Mouse (Mus musculus): ENCODE measurements around the gene Cela1. TPM values are rescaled to one million over a fixed set of nuclear protein-coding genes. Genes with fewer than 3 reads are reported as not detected.

The Cela1 gene
- polyA plus RNA-seq, 2 experiments = 2.6 to 2.8 TPM

GRCm38 (mm10) chr15:100722564-100722963, 34.8 kb upstream of the Cela1 start:
- 74% methylated on average over 6 of the region's 6 CpGs for whole genome bisulfite sequencing
- Histone ChIP-seq H3K9me3 (ENCODE audit: control insufficient read depth, low read length) (0 out of 2 replicates have a peak, but pooled peaks cover 3% of the 10 kb centered on the region), H3K9ac (ENCODE audit: low read depth, low read length, severe bottlenecking) (no peak overlapping the region), H3K4me2 (replicated peaks; ENCODE audit: low read depth, low read length, severe bottlenecking) (no peak overlapping the region), H3K36me3 (ENCODE audit: control insufficient read depth, insufficient read depth, low read length) (no peaks in the 10 kb centered on the region), H3K27me3 (ENCODE audit: control insufficient read depth, insufficient read depth, low read length) (peaks cover 1% of the 10 kb centered on the region; the same call in 1 of the 2 replicates), H3K27ac (replicated peaks; ENCODE audit: low read depth, low read length) (no peak overlapping the region), H3K4me3 (replicated peaks; ENCODE audit: low read length) (no peak overlapping the region), H3K4me1 (ENCODE audit: control insufficient read depth, insufficient read depth, low read length) (no peaks in the 10 kb centered on the region)
- no peak for TF ChIP-seq POLR2A (IDR thresholded peaks at IDR 0.05; ENCODE audit: borderline replicate concordance, extremely low read depth, insufficient read depth, insufficient read length)
- DNase-seq (ENCODE audit: low spot score) = no peak
- ATAC-seq (ENCODE audit: low FRiP score, low read depth) = no peak

- no peaks in the 10 kb centered on the region for H3K36me3 ChIP-seq (ENCODE audit: control insufficient read depth, insufficient read depth, low read length)
- ATAC-seq (ENCODE audit: low FRiP score, low read depth) = no peak
- 72% methylated on average over 4 of the region's 4 CpGs for whole genome bisulfite sequencing
- TF ChIP-seq POLR2A (IDR thresholded peaks at IDR 0.05; ENCODE audit: borderline replicate concordance, extremely low read depth, insufficient read depth, insufficient read length) = no peak
- H3K4me3 ChIP-seq (replicated peaks; ENCODE audit: low read length) = no peak overlapping the region
- no peaks in the 10 kb centered on the region for H3K4me1 ChIP-seq (ENCODE audit: control insufficient read depth, insufficient read depth, low read length)
- H3K27ac ChIP-seq (replicated peaks; ENCODE audit: low read depth, low read length) = no peak overlapping the region
- DNase-seq (ENCODE audit: low spot score) = no peak
- no peaks in the 10 kb centered on the region for H3K27me3 ChIP-seq (ENCODE audit: control insufficient read depth, insufficient read depth, low read length)
- H3K9ac ChIP-seq (ENCODE audit: low read depth, low read length, severe bottlenecking) = no peak overlapping the region
- no peak overlapping the region for H3K4me2 ChIP-seq (replicated peaks; ENCODE audit: low read depth, low read length, severe bottlenecking)
- H3K9me3 ChIP-seq (ENCODE audit: control insufficient read depth, low read length) = 0 out of 2 replicates have a peak, but pooled peaks cover 3% of the 10 kb centered on the region
Measured at GRCm38 (mm10) chr15:100722026-100722425, 34.3 kb upstream of the Cela1 start.

DNA sequence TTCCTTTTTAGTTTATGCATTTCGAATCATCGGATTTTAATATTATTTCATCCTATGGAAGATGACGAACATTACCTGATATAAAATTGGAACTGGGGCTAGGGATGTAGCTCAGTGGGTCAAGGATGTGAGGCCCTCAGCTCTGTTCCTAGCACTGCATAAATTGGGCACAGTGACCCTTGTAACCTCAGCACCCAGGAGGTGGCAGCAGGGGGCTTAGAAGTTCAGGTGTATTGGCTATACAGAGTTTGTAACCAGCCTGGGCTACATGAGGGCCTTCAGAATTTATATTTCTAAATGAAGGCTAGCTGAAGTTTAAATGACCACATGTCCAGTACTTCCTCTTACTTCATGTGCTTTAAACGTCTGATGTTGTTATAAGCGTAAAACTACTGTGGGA, 33.7 kb upstream of the Cela1 start:
- Histone ChIP-seq H3K4me1 (ENCODE audit: control insufficient read depth, insufficient read depth, low read length) (no peaks in the 10 kb centered on the region), H3K27ac (replicated peaks; ENCODE audit: low read depth, low read length) (no peak overlapping the region), H3K27me3 (ENCODE audit: control insufficient read depth, insufficient read depth, low read length) (no peaks in the 10 kb centered on the region), H3K4me3 (replicated peaks; ENCODE audit: low read length) (no peak overlapping the region), H3K9ac (ENCODE audit: low read depth, low read length, severe bottlenecking) (no peak overlapping the region), H3K36me3 (ENCODE audit: control insufficient read depth, insufficient read depth, low read length) (no peaks in the 10 kb centered on the region), H3K4me2 (replicated peaks; ENCODE audit: low read depth, low read length, severe bottlenecking) (no peak overlapping the region), H3K9me3 (ENCODE audit: control insufficient read depth, low read length) (0 out of 2 replicates have a peak, but pooled peaks cover 3% of the 10 kb centered on the region)
- ATAC-seq (ENCODE audit: low FRiP score, low read depth) = no peak
- no peak for DNase-seq (ENCODE audit: low spot score)
- no peak for TF ChIP-seq POLR2A (IDR thresholded peaks at IDR 0.05; ENCODE audit: borderline replicate concordance, extremely low read depth, insufficient read depth, insufficient read length)
- WGBS = 75% methylated on average over 5 of the region's 5 CpGs

- Histone ChIP-seq H3K27ac (replicated peaks; ENCODE audit: low read depth, low read length) (no peak overlapping the region), H3K36me3 (ENCODE audit: control insufficient read depth, insufficient read depth, low read length) (no peaks in the 10 kb centered on the region), H3K9me3 (ENCODE audit: control insufficient read depth, low read length) (0 out of 2 replicates have a peak, but pooled peaks cover 3% of the 10 kb centered on the region), H3K4me1 (ENCODE audit: control insufficient read depth, insufficient read depth, low read length) (no peaks in the 10 kb centered on the region), H3K4me2 (replicated peaks; ENCODE audit: low read depth, low read length, severe bottlenecking) (no peak overlapping the region), H3K9ac (ENCODE audit: low read depth, low read length, severe bottlenecking) (no peak overlapping the region), H3K27me3 (ENCODE audit: control insufficient read depth, insufficient read depth, low read length) (no peaks in the 10 kb centered on the region), H3K4me3 (replicated peaks; ENCODE audit: low read length) (no peak overlapping the region)
- WGBS = 72% methylated on average over 10 of the region's 10 CpGs
- peak; percentile 16 for DNase-seq (ENCODE audit: low spot score)
- TF ChIP-seq POLR2A (IDR thresholded peaks at IDR 0.05; ENCODE audit: borderline replicate concordance, extremely low read depth, insufficient read depth, insufficient read length) = no peak
- ATAC-seq (ENCODE audit: low FRiP score, low read depth) = no peak
Measured at GRCm38 (mm10) chr15:100720066-100720465, 32.3 kb upstream of the Cela1 start.

DNA sequence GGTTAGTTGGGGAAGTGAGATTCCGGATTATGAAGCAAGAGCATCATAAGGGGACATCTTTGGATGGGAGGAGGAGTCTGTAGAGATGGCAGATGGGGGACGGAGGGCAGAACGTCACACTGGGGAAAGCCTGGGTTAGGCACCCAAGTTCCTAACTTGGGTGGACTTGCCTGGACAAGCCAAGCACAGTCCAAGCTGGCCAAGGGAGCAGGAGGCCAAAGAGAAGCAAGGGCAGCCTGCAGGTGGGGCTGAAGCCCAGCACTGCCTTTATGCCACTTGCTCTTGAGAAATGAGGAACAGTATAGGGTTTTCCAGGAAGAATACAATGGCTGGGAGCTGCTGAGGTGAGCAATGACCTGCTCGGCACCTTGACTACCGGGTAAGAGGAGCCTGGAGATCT, 31.5 kb upstream of the Cela1 start:
- TF ChIP-seq POLR2A (IDR thresholded peaks at IDR 0.05; ENCODE audit: borderline replicate concordance, extremely low read depth, insufficient read depth, insufficient read length) = no peak
- H3K9me3 ChIP-seq (ENCODE audit: control insufficient read depth, low read length) = 0 out of 2 replicates have a peak, but pooled peaks cover 3% of the 10 kb centered on the region
- WGBS = 97% methylated on average over 5 of the region's 5 CpGs

DNA sequence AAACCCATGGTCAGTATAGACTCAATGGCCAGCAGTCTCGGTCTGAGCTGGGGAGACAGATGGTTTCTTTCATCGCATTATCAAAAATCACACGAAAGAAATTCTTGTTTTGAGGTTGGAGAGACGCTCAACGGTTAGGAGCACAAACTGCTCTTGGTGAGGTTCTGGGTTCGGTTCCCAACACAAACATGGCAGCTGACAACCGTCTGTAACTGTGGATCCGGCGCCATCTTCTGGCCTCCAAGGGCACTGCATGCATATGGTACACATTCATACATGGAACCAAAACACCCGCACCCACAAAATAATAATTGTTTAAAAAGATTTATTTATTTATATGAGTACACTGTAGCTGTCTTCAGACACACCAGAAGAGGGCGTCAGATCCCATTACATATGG, 30.9 kb upstream of the Cela1 start:
- ATAC-seq (ENCODE audit: low FRiP score, low read depth) = no peak

More for the DNA sequence above, 31.5 kb upstream of the Cela1 start:
- no peak overlapping the region for H3K27ac ChIP-seq (replicated peaks; ENCODE audit: low read depth, low read length)
- H3K4me1 ChIP-seq (ENCODE audit: control insufficient read depth, insufficient read depth, low read length) = no peaks in the 10 kb centered on the region
- no peaks in the 10 kb centered on the region for H3K27me3 ChIP-seq (ENCODE audit: control insufficient read depth, insufficient read depth, low read length)
- H3K4me2 ChIP-seq (replicated peaks; ENCODE audit: low read depth, low read length, severe bottlenecking) = no peak overlapping the region
- DNase-seq (ENCODE audit: low spot score) = no peak
- ATAC-seq (ENCODE audit: low FRiP score, low read depth) = no peak
- H3K4me3 ChIP-seq (replicated peaks; ENCODE audit: low read length) = no peak overlapping the region
- H3K36me3 ChIP-seq (ENCODE audit: control insufficient read depth, insufficient read depth, low read length) = no peaks in the 10 kb centered on the region
- no peak overlapping the region for H3K9ac ChIP-seq (ENCODE audit: low read depth, low read length, severe bottlenecking)

More for the DNA sequence above, 30.9 kb upstream of the Cela1 start:
- Histone ChIP-seq H3K4me3 (replicated peaks; ENCODE audit: low read length) (no peak overlapping the region), H3K4me1 (ENCODE audit: control insufficient read depth, insufficient read depth, low read length) (no peaks in the 10 kb centered on the region), H3K9ac (ENCODE audit: low read depth, low read length, severe bottlenecking) (no peak overlapping the region), H3K27me3 (ENCODE audit: control insufficient read depth, insufficient read depth, low read length) (no peaks in the 10 kb centered on the region), H3K27ac (replicated peaks; ENCODE audit: low read depth, low read length) (no peak overlapping the region), H3K36me3 (ENCODE audit: control insufficient read depth, insufficient read depth, low read length) (no peaks in the 10 kb centered on the region), H3K9me3 (ENCODE audit: control insufficient read depth, low read length) (0 out of 2 replicates have a peak, but pooled peaks cover 3% of the 10 kb centered on the region), H3K4me2 (replicated peaks; ENCODE audit: low read depth, low read length, severe bottlenecking) (no peak overlapping the region)
- DNase-seq (ENCODE audit: low spot score) = no peak
- TF ChIP-seq POLR2A (IDR thresholded peaks at IDR 0.05; ENCODE audit: borderline replicate concordance, extremely low read depth, insufficient read depth, insufficient read length) = no peak
- WGBS = 81% methylated on average over 11 of the region's 11 CpGs

Measured in limb, embryonic 14.5 days (tissue).